Mouse (Mus musculus) thymus, adult 2 months (tissue): ENCODE data around the gene Ube2i. TPM values are rescaled to one million over a fixed set of nuclear protein-coding genes. Genes with fewer than 3 reads are reported as not detected.

ENCODE experiments used
- DNase-seq: peaks from one replicate; pipeline ENCODE4 v3.0.0; 2021
- H3K27ac ChIP-seq: fragments of 200-500 bp; 2 replicates; pipeline ENCODE4 v1.5.1; 2012; ENCODE audit warnings: low read length, control low read depth; ENCODE audit not compliant: control insufficient read depth, insufficient read depth
- H3K27me3 ChIP-seq: fragments of 200-500 bp; 2 replicates; pipeline ENCODE4 v1.6.1; 2012; ENCODE audit warnings: mild to moderate bottlenecking, low read length, moderate library complexity, mixed read lengths; ENCODE audit not compliant: control insufficient read depth, insufficient read depth
- H3K36me3 ChIP-seq: fragments of 200-500 bp; 2 replicates; pipeline ENCODE4 v1.6.1; 2012; ENCODE audit warnings: mild to moderate bottlenecking, low read length, moderate library complexity; ENCODE audit not compliant: control insufficient read depth, insufficient read depth
- H3K4me1 ChIP-seq: fragments of 200-500 bp; replicated peaks from 2 replicates; pipeline ENCODE4 v1.6.1; 2012; ENCODE audit warnings: low read length; ENCODE audit not compliant: control insufficient read depth, insufficient read depth
- H3K4me3 ChIP-seq: fragments of 200-500 bp; 2 replicates; pipeline ENCODE4 v1.5.1; 2012; ENCODE audit warnings: mild to moderate bottlenecking, low read length, control low read depth, moderate library complexity; ENCODE audit not compliant: control insufficient read depth, insufficient read depth
- CTCF ChIP-seq: fragments of 200-500 bp; IDR thresholded peaks from 2 replicates; pipeline ENCODE4 v1.5.1; 2012; ENCODE audit warnings: mild to moderate bottlenecking, control low read depth, low read length, moderate library complexity, borderline replicate concordance; ENCODE audit not compliant: control insufficient read depth, poor library complexity, insufficient read depth; ENCODE audit errors: extremely low read depth
- POLR2A ChIP-seq: fragments of 200-500 bp; IDR thresholded peaks from 2 replicates; pipeline ENCODE4 v1.6.1; 2012; ENCODE audit warnings: mild to moderate bottlenecking, low read length, control low read depth, moderate library complexity; ENCODE audit not compliant: control insufficient read depth, poor library complexity, insufficient read depth; ENCODE audit errors: extremely low read depth
- WGBS: fragments of 180-500 bp; shearing (Covaris S2); methylation state at CpG from one replicate; pipeline ENCODE4 v1.1.7; 2018; 5-methylcytosine and 5-hydroxymethylcytosine counted together
- polyA plus RNA-seq: library from polyadenylated mRNA; depleted of rRNA; stranded (reverse); fragments of >200 nt; gene quantifications from 2 replicates; pipeline ENCODE4 v1.2.3, GENCODE M21; 2012; rRNA removed

Gene Ube2i
- polyA plus RNA-seq, 1 experiment, result 316 TPM

GRCm38 (mm10) chr17:25220746-25221145 lies 53.7 kb downstream of the Ube2i start:
- H3K27ac ChIP-seq, result peak overlapping the region; percentile 88; the same call in 1 of the 2 replicates
- no peak overlapping the region for H3K4me3 ChIP-seq
- WGBS, result 100% methylated on average over 1 of the region's 1 CpGs
- no peaks in the 10 kb centered on the region for H3K27me3 ChIP-seq
- H3K36me3 ChIP-seq, result no peaks in the 10 kb centered on the region; the same call in 1 of the 2 replicates
- no peak for TF ChIP-seq CTCF
- TF ChIP-seq POLR2A, result no peak
- H3K4me1 ChIP-seq, result peaks cover 72% of the 10 kb centered on the region
- DNase-seq, result no peak

GRCm38 (mm10) chr17:25219492-25220295 lies 54.7 kb downstream of the Ube2i start:
- 20% methylated on average over 15 of the region's 15 CpGs for WGBS
- peak overlapping the region; percentile 63 for H3K27ac ChIP-seq

DNA sequence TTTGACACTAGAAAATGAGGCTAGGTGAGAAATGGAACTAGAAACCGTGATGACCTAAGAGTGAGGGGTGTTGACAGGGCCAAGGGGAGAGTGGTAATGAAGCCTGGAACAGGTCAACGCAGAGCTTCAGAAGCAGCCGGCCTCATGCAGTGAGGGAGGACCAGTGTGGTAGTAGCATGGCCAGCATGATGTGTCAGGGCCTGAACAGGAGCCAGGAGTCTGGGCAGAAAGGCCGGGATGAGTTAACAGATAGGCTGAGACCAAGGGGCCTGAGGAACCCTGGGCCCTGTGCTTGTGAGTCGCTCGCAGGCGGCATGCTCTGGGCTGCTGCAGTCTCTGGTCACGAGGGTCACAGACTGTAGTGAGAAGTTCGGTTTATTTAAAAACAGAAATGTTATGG lies 55.5 kb downstream of the Ube2i start:
- Histone ChIP-seq H3K4me1 (peaks cover 55% of the 10 kb centered on the region), H3K36me3 (peaks cover 17% of the 10 kb centered on the region), H3K27ac (peak overlapping the region; percentile 63), H3K4me3 (no peak overlapping the region), H3K27me3 (no peaks in the 10 kb centered on the region)
- TF ChIP-seq CTCF (no peak), POLR2A (no peak)
- 69% methylated on average over 9 of the region's 9 CpGs for WGBS
- no peak for DNase-seq

More at GRCm38 (mm10) chr17:25219492-25220295, 54.7 kb downstream of the Ube2i start:
- no peaks in the 10 kb centered on the region for H3K27me3 ChIP-seq
- no peak overlapping the region for H3K4me3 ChIP-seq
- DNase-seq, result peak; percentile 52
- TF ChIP-seq POLR2A (no peak), CTCF (no peak)
- H3K4me1 ChIP-seq, result peaks cover 62% of the 10 kb centered on the region
- H3K36me3 ChIP-seq, result peaks cover 10% of the 10 kb centered on the region

DNA sequence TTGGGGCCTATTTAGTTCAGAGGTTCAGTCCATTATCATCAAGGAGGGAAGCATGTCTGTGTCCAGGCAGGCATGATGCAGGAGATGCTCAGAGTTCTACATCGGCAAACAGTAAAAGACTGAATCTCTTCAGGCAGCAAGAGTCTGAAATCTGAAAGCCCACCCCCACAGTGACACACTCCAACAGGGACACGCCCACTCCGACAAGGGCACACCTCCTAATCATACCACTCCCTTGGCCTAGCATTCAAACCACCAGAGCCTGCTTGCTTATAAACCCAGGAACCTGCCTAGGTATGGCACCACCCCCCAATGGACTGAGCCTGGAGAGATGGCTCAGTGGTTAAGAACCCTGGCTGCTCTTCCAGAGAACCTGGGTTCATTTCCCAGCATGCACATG lies 59.0 kb downstream of the Ube2i start:
- Histone ChIP-seq H3K27me3 (no peaks in the 10 kb centered on the region), H3K36me3 (peaks cover 36% of the 10 kb centered on the region), H3K4me3 (no peak overlapping the region), H3K4me1 (peaks cover 29% of the 10 kb centered on the region), H3K27ac (no peak overlapping the region)
- 89% methylated on average over 3 of the region's 3 CpGs for WGBS
- TF ChIP-seq CTCF, result no peak
- no peak for TF ChIP-seq POLR2A
- DNase-seq, result no peak

Other genes starting within 250 kb of the Ube2i start
- 7.2 and 11.3 TPM in 2 replicates for gene Tmem204, start 191.0 kb downstream of the Ube2i start, polyA plus RNA-seq
- gene Telo2, start 158.7 kb downstream of the Ube2i start, polyA plus RNA-seq, result 26.4 and 28.1 TPM in 2 replicates
- not detected in 2 replicates for gene Ptx4, start 153.9 kb downstream of the Ube2i start, polyA plus RNA-seq
- 43.4 and 45.9 TPM in 2 replicates for gene Clcn7, start 141.2 kb downstream of the Ube2i start, polyA plus RNA-seq
- gene Ccdc154, start 112.2 kb downstream of the Ube2i start, polyA plus RNA-seq, result 0.05 and 0.09 TPM in 2 replicates
- gene Gm38655, start 99.2 kb downstream of the Ube2i start, polyA plus RNA-seq, result 0.11 TPM in 1 of 2 replicates, not detected in the other
- 17.8 and 18.8 TPM in 2 replicates for gene BC003965, start 90.1 kb downstream of the Ube2i start, polyA plus RNA-seq
- gene Unkl, start 86.2 kb downstream of the Ube2i start, polyA plus RNA-seq, result 60.1 and 64.6 TPM in 2 replicates
- gene Gnptg, start 34.5 kb downstream of the Ube2i start, polyA plus RNA-seq, result 39.8 and 47.7 TPM in 2 replicates
- gene Tsr3, start 34.5 kb downstream of the Ube2i start, polyA plus RNA-seq, result 38.0 and 40.9 TPM in 2 replicates
- 56.5 and 60.9 TPM in 2 replicates for gene Baiap3, start 18.3 kb downstream of the Ube2i start, polyA plus RNA-seq
- gene Prss34, start 23.8 kb upstream of the Ube2i start, polyA plus RNA-seq, result 1.2 and 1.3 TPM in 2 replicates
- 0.13 and 0.18 TPM in 2 replicates for gene Prss28, start 34.0 kb upstream of the Ube2i start, polyA plus RNA-seq
- gene Prss29, start 44.0 kb upstream of the Ube2i start, polyA plus RNA-seq, result 2.3 and 2.7 TPM in 2 replicates
- gene Tpsab1, start 70.9 kb upstream of the Ube2i start, polyA plus RNA-seq, result 0.44 and 0.61 TPM in 2 replicates
- gene Tpsb2, start 91.7 kb upstream of the Ube2i start, polyA plus RNA-seq, result 4.7 and 7.6 TPM in 2 replicates
- gene Tpsg1, start 94.7 kb upstream of the Ube2i start, polyA plus RNA-seq, result 0.80 and 1.8 TPM in 2 replicates
- 1.5 and 4.3 TPM in 2 replicates for gene Cacna1h, start 159.2 kb upstream of the Ube2i start, polyA plus RNA-seq
- gene Tekt4, start 180.0 kb upstream of the Ube2i start, polyA plus RNA-seq, result 0.19 and 0.42 TPM in 2 replicates
- gene Sstr5, start 222.7 kb upstream of the Ube2i start, polyA plus RNA-seq, result not detected in 2 replicates